Mouse (Mus musculus) bone marrow, adult 2 months (tissue): ENCODE measurements around the gene Ttll8. TPM values are rescaled to one million over a fixed set of nuclear protein-coding genes. Genes with fewer than 3 reads are reported as not detected.

Source experiments
- H3K27ac ChIP-seq: fragments of 200-500 bp; 2 replicates; pipeline ENCODE4 v1.5.1; 2012; ENCODE audit warnings: low read depth, mild to moderate bottlenecking, control low read depth, inconsistent platforms, low read length; ENCODE audit not compliant: control insufficient read depth, poor library complexity, insufficient read depth
- H3K4me1 ChIP-seq: fragments of 200-500 bp; 2 replicates; pipeline ENCODE4 v1.6.1; 2011; ENCODE audit warnings: low read length; ENCODE audit not compliant: control insufficient read depth, insufficient read depth
- H3K4me3 ChIP-seq: fragments of 200-500 bp; replicated peaks from 2 replicates; pipeline ENCODE3; 2011; ENCODE audit warnings: mild to moderate bottlenecking, low read depth, low read length, control low read depth; ENCODE audit not compliant: control insufficient read depth
- CTCF ChIP-seq: fragments of 200-500 bp; IDR thresholded peaks from 2 replicates; pipeline ENCODE4 v1.5.1; 2011; ENCODE audit warnings: low read length, control low read depth; ENCODE audit not compliant: control insufficient read depth, insufficient read depth
- POLR2A ChIP-seq: fragments of 200-500 bp; IDR thresholded peaks from 2 replicates; pipeline ENCODE4 v1.6.1; 2011; ENCODE audit warnings: low read depth, mild to moderate bottlenecking, control low read depth, low read length, borderline replicate concordance; ENCODE audit not compliant: control insufficient read depth
- WGBS: fragments of 180-500 bp; shearing (Covaris S2); methylation state at CpG from one replicate; pipeline ENCODE4 v1.1.7; 2018; 5-methylcytosine and 5-hydroxymethylcytosine counted together
- polyA plus RNA-seq: library from polyadenylated mRNA; stranded (reverse); fragments of >200 nt; gene quantifications from 2 replicates; pipeline ENCODE4 v1.2.4, GENCODE M21; 2011; ENCODE audit warnings: low replicate concordance; ENCODE audit not compliant: missing spikeins, insufficient read depth, insufficient read length

Ttll8 gene
- polyA plus RNA-seq, 1 experiment, result not detected

- Histone ChIP-seq H3K4me3 (no peak overlapping the region), H3K4me1 (no peaks in the 10 kb centered on the region), H3K27ac (no peak overlapping the region)
- no peak for TF ChIP-seq POLR2A
- no peak for TF ChIP-seq CTCF
- WGBS, result 65% methylated on average over 5 of the region's 5 CpGs
Measured at GRCm38 (mm10) chr15:88942783-88943182, 11.4 kb downstream of the Ttll8 start.

- WGBS, result 82% methylated on average over 2 of the region's 2 CpGs
- Histone ChIP-seq H3K4me3 (no peak overlapping the region), H3K4me1 (no peaks in the 10 kb centered on the region), H3K27ac (no peak overlapping the region)
- TF ChIP-seq POLR2A (no peak), CTCF (no peak)
Measured at GRCm38 (mm10) chr15:88937291-88937650, 16.9 kb downstream of the Ttll8 start.

- 24% methylated on average over 6 of the region's 6 CpGs for WGBS
- Histone ChIP-seq H3K27ac (no peak overlapping the region), H3K4me3 (no peak overlapping the region), H3K4me1 (no peaks in the 10 kb centered on the region)
- no peak for TF ChIP-seq CTCF
- no peak for TF ChIP-seq POLR2A
Measured at GRCm38 (mm10) chr15:88936619-88937290, 17.5 kb downstream of the Ttll8 start.

- TF ChIP-seq CTCF (no peak), POLR2A (no peak)
- Histone ChIP-seq H3K4me1 (no peaks in the 10 kb centered on the region), H3K4me3 (no peak overlapping the region), H3K27ac (no peak overlapping the region)
- 49% methylated on average over 7 of the region's 7 CpGs for WGBS
Measured at GRCm38 (mm10) chr15:88934141-88934540, 20.1 kb downstream of the Ttll8 start.

GRCm38 (mm10) chr15:88932667-88933066 is 21.6 kb downstream of the Ttll8 start:
- TF ChIP-seq CTCF, result no peak
- TF ChIP-seq POLR2A, result no peak
- Histone ChIP-seq H3K4me3 (no peak overlapping the region), H3K4me1 (no peaks in the 10 kb centered on the region), H3K27ac (no peak overlapping the region)
- 78% methylated on average over 10 of the region's 10 CpGs for WGBS

GRCm38 (mm10) chr15:88921992-88922310 is 32.3 kb downstream of the Ttll8 start:
- Histone ChIP-seq H3K4me1 (no peaks in the 10 kb centered on the region), H3K4me3 (no peak overlapping the region), H3K27ac (no peak overlapping the region)
- 66% methylated on average over 6 of the region's 6 CpGs for WGBS
- TF ChIP-seq POLR2A (no peak), CTCF (no peak)

- WGBS, result 23% methylated on average over 12 of the region's 12 CpGs
- Histone ChIP-seq H3K4me3 (no peak overlapping the region), H3K4me1 (no peaks in the 10 kb centered on the region), H3K27ac (no peak overlapping the region)
- TF ChIP-seq CTCF (peak; percentile 67), POLR2A (no peak)
Measured at GRCm38 (mm10) chr15:88921131-88921991, 32.9 kb downstream of the Ttll8 start.

- H3K4me3 ChIP-seq, result no peak overlapping the region
- TF ChIP-seq CTCF (no peak), POLR2A (no peak)
- 89% methylated on average over 1 of the region's 1 CpGs for whole genome bisulfite sequencing
- no peaks in the 10 kb centered on the region for H3K4me1 ChIP-seq
- no peak overlapping the region for H3K27ac ChIP-seq
Measured at GRCm38 (mm10) chr15:88920065-88920464, 34.2 kb downstream of the Ttll8 start.

GRCm38 (mm10) chr15:88919328-88919727 is 34.9 kb downstream of the Ttll8 start:
- H3K4me3 ChIP-seq, result no peak overlapping the region
- TF ChIP-seq CTCF (no peak), POLR2A (no peak)
- no peaks in the 10 kb centered on the region for H3K4me1 ChIP-seq
- WGBS, result 73% methylated on average over 12 of the region's 12 CpGs
- H3K27ac ChIP-seq, result no peak overlapping the region
